Mouse (Mus musculus) lung, embryonic 14.5 days (tissue): Measurements from ENCODE around the gene Twnk. TPM values are rescaled to one million over a fixed set of nuclear protein-coding genes. Genes with fewer than 3 reads are reported as not detected.
A peak's percentile ranks its signal among the peaks of the same experiment; 100 is the strongest.
"Not testable (repeated sequence)": the region's sequence is repeated elsewhere in the genome, so short reads cannot be mapped to it uniquely, and the experiment has no call there.

Experiments used
- ATAC-seq: fragments of 200-750 bp; cut with Nextera tagmentation; 2 replicates; pipeline ENCODE4 v1.8.0; 2017; ENCODE audit warnings: mild to moderate bottlenecking, moderate TSS enrichment, moderate library complexity; ENCODE audit not compliant: insufficient read depth
- DNase-seq: peaks from one replicate; pipeline ENCODE4 v3.0.0-alpha.2; 2015
- H3K27ac ChIP-seq: fragments of 300-500 bp; sonication (generic); 2 replicates; pipeline ENCODE4 v1.5.1; 2014; ENCODE audit warnings: low read depth, mild to moderate bottlenecking, moderate library complexity
- H3K27me3 ChIP-seq: fragments of 300-500 bp; sonication (generic); 2 replicates; pipeline ENCODE4 v1.6.1; 2014; ENCODE audit warnings: low read length, control low read depth; ENCODE audit not compliant: insufficient read depth
- H3K36me3 ChIP-seq: fragments of 300-500 bp; sonication (generic); 2 replicates; pipeline ENCODE4 v1.6.1; 2014; ENCODE audit warnings: control low read depth; ENCODE audit not compliant: insufficient read depth
- H3K4me1 ChIP-seq: fragments of 300-500 bp; sonication (generic); 2 replicates; pipeline ENCODE4 v1.6.1; 2014; ENCODE audit warnings: antibody characterized with exemption, control low read depth; ENCODE audit not compliant: insufficient read depth
- H3K4me2 ChIP-seq: fragments of 300-500 bp; sonication (generic); 2 replicates; pipeline ENCODE4 v1.6.1; 2014; ENCODE audit warnings: mild to moderate bottlenecking
- H3K4me3 ChIP-seq: fragments of 300-500 bp; sonication (generic); 2 replicates; pipeline ENCODE4 v1.5.1; 2014; ENCODE audit warnings: low read depth, low read length
- H3K9ac ChIP-seq: fragments of 300-500 bp; sonication (generic); 2 replicates; pipeline ENCODE4 v1.6.1; 2014
- H3K9me3 ChIP-seq: fragments of 300-500 bp; sonication (generic); 2 replicates; pipeline ENCODE4 v1.6.1; 2016; ENCODE audit warnings: low read depth, low read length, control low read depth
- CTCF ChIP-seq: IDR thresholded peaks from 2 replicates; pipeline ENCODE4 v1.5.1; 2016; ENCODE audit warnings: antibody characterized with exemption, low read depth
- WGBS: fragments of 180-500 bp; shearing (Covaris S2); extraction: QIAGEN DNeasy Blood & Tissue Kit; methylation state at CpG from one replicate; pipeline ENCODE4 v1.1.7; 2014; 5-methylcytosine and 5-hydroxymethylcytosine counted together
- polyA plus RNA-seq: library from polyadenylated mRNA; unstranded; fragments of >200 nt; fragmentation: Nextera tagmentation; extraction: Ambion mirVana; gene quantifications from 2 replicates; pipeline ENCODE4 v1.2.1, GENCODE M21; 2014

Twnk gene
- polyA plus RNA-seq, 1 experiment from 2014 or later, result 14.8 TPM

DNA sequence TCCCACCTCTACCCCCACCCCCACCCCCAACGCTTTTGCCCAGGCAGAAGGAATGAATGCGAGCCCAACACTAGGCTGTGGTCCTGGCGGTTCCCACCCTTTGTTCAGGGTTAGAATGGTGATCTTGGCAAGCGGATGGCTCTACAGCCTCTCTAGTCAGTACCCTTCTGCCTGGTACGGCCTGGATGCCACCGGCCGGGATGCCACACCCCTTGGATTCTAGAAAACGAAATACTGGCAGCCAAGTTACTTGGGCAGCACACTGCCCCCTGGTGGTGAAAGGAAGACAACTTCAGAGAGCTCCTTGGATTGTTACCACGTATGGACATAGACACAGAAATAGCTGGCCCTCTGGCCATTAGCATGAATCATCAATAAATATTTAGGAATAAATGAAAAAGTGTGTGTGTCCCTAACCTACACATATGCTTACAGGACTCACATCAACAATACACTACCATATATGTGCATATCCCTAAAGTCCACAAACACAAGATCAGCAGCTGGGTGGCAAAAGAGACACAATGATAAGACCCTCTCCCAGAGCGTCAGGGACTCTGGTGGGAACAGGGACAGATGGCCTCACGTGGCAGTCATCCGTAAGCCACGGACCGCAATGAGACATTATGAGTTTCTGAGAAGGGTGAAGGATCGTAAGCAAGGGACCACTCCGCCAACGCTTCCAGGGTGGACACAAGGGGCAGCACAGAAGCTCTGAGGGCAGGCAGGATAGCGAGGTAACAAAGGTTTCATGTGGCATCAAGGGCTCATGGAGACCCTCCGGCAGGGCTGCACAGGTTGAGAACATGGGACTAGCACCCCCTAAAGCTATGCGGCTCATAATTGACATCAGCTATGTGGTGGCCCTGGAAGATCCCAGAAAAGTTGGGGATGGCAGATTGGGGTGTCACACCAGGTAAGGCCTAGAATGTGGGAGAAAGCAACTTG lies 25.6 kb downstream of the Twnk start:
- 0 out of 2 replicates have a peak, but pooled peaks cover 6% of the 10 kb centered on the region for H3K4me1 ChIP-seq
- ATAC-seq, result peak; percentile 19; the same call in 1 of the 2 replicates
- no peak overlapping the region for H3K9ac ChIP-seq

DNA sequence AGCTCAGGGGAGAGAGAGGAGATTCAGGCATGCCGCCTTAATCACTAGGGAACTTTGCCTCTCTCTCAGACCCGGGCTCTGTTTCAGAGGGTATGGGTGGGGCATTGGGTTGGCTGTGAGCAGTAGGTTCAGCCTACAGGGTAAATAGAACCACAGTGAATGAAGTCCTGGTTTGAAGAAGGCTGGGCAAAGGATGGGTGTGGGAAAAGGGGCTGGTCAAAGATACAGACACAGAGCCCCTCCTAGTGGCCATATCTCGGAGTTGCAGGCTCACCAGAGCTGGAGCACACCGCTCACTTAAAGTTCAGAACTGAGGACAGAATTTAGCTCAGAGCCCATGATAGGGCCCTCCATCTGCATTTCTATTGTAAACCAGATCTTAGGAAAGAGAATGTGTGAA lies 26.3 kb downstream of the Twnk start:
- no peak overlapping the region for H3K27ac ChIP-seq
- DNase-seq (peak; percentile 94), ATAC-seq (peak; percentile 50)
- WGBS, result 20% methylated on average over 4 of the region's 4 CpGs
- H3K4me2 ChIP-seq, result no peak overlapping the region
- no peaks in the 10 kb centered on the region for H3K27me3 ChIP-seq
- peak; percentile 91 for TF ChIP-seq CTCF
- peaks cover 18% of the 10 kb centered on the region for H3K36me3 ChIP-seq
- 0 out of 2 replicates have a peak, but pooled peaks cover 6% of the 10 kb centered on the region for H3K4me1 ChIP-seq
- no peak overlapping the region for H3K4me3 ChIP-seq
- no peak overlapping the region for H3K9ac ChIP-seq
- H3K9me3 ChIP-seq, result no peaks in the 10 kb centered on the region

More for the DNA sequence above, 25.6 kb downstream of the Twnk start:
- no peak overlapping the region for H3K27ac ChIP-seq
- no peak overlapping the region for H3K4me3 ChIP-seq
- 38% methylated on average over 20 of the region's 20 CpGs for WGBS
- peak; percentile 92 for TF ChIP-seq CTCF
- peak overlapping the region; percentile 55 for H3K4me2 ChIP-seq
- DNase-seq, result peak; percentile 97
- peaks cover 25% of the 10 kb centered on the region for H3K36me3 ChIP-seq
- no peaks in the 10 kb centered on the region for H3K9me3 ChIP-seq
- no peaks in the 10 kb centered on the region for H3K27me3 ChIP-seq

DNA sequence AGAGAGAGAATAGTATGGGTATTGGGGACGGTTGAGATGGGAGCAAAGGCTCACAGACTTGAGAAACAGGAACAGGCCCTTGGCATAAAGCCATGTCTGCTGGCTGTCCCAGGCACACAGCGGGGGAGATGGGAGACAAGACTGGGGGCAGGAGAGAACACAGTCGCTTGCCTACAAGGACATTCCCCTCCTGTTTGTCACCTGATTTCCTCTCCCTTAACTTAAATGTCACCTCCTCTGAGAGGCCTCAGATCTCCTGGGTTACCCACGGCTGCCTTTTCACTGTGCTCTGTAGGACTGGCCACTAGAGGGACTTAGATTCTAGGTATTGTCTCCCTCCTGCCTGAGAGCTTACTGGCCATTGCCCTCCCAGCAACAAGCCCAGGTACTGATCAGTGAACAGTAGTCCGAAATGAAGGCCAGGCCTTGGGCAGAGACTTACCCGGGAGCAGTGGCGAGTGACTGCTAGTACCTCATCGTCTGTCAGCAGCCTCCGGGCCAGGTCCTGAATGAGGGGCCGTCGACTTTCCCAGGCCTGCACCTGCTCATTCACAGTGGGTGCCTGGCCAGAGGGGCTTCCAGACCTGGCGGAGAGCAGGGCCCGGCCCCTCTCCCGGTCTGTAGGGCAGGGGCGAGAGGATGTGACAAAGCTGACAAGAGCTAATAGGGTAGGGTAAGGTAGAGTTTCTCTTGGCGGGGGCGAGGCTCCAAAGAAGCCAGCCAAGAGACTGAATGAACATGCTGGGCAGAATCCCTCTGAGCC lies 27.3 kb downstream of the Twnk start:
- peak; percentile 63 for TF ChIP-seq CTCF
- Histone ChIP-seq H3K27ac (no peak overlapping the region), H3K27me3 (no peaks in the 10 kb centered on the region), H3K9me3 (no peaks in the 10 kb centered on the region), H3K4me1 (0 out of 2 replicates have a peak, but pooled peaks cover 6% of the 10 kb centered on the region), H3K9ac (no peak overlapping the region; the same call in 1 of the 2 replicates), H3K4me2 (no peak overlapping the region; the same call in 1 of the 2 replicates), H3K36me3 (peaks cover 10% of the 10 kb centered on the region), H3K4me3 (no peak overlapping the region)
- ATAC-seq (no peak), DNase-seq (peak; percentile 73)
- WGBS, result 51% methylated on average over 17 of the region's 17 CpGs

DNA sequence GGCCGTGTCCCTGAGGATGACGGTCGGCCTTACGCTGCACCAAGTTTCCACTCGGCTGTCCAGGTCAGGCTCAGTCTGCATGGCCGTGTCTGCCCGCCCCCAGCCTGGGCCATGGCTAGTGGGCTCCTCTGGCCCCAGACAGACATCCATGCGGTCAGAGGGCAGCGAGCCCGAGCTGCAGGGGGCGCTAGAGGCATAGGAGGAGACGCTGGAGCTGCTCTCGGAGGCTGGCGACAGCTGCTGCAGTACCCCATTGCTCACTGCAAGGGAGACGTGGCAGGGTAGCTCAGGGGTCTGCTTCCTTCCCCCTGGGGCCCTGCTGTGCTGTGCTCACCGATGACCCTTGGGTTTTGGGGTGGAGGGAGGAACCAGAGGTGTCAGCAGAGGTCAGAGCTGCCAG lies 31.4 kb downstream of the Twnk start:
- TF ChIP-seq CTCF, result peak; percentile 59
- H3K36me3 ChIP-seq, result no peaks in the 10 kb centered on the region
- H3K27ac ChIP-seq, result no peak overlapping the region
- H3K4me1 ChIP-seq, result 0 out of 2 replicates have a peak, but pooled peaks cover 3% of the 10 kb centered on the region
- no peak overlapping the region for H3K9ac ChIP-seq
- H3K9me3 ChIP-seq, result no peaks in the 10 kb centered on the region
- peaks cover 19% of the 10 kb centered on the region for H3K27me3 ChIP-seq
- DNase-seq (peak; percentile 49), ATAC-seq (no peak; the same call in 1 of the 2 replicates)
- no peak overlapping the region for H3K4me2 ChIP-seq
- 26% methylated on average over 16 of the region's 16 CpGs for WGBS
- no peak overlapping the region for H3K4me3 ChIP-seq

DNA sequence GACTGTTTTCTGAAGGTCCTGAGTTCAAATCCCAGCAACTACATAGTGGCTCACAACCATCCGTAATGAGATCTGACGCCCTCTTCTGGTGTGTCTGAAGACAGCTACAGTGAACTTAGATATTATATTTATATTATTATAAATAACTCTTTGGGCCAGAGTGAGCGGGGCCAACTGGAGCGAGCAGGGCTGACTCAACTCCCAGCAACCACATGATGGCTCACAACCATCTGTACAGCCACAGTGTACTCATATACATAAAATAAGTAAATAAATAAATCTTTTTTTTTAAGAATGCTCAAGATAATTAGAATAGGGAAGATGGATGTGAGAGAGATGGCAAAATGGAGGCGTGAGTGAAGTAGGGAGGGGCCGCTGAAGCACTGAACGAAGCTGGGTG lies 32.7 kb downstream of the Twnk start:
- not testable (repeated sequence) for H3K4me1 ChIP-seq, H3K9ac ChIP-seq, H3K36me3 ChIP-seq, H3K27ac ChIP-seq, ATAC-seq, H3K4me3 ChIP-seq, H3K9me3 ChIP-seq, DNase-seq, H3K4me2 ChIP-seq
- WGBS, result 75% methylated on average over 7 of the region's 7 CpGs
- peaks cover 20% of the 10 kb centered on the region for H3K27me3 ChIP-seq

DNA sequence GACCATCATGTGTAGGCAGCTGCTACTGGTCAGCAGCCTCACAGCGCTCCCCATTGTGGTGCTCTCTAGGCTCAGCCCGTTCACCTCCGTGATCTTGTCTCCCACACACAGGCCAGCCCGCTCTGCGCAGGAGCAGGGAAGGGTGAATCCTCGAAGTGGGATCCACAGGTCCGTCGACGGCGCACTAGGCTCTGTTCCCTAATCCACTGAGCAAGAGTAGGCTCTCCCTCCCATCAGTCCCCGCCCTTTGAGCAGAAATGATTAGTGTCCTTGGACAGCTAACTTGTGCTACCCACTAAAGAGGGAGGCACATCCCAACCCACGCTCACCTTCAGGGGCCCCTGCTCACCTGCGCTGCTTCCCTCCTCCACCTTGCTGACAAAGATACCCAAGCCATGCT lies 34.8 kb downstream of the Twnk start:
- Histone ChIP-seq H3K4me1 (no peaks in the 10 kb centered on the region), H3K27ac (no peak overlapping the region), H3K36me3 (no peaks in the 10 kb centered on the region), H3K9ac (no peak overlapping the region), H3K9me3 (no peaks in the 10 kb centered on the region), H3K4me3 (no peak overlapping the region), H3K27me3 (peaks cover 35% of the 10 kb centered on the region), H3K4me2 (no peak overlapping the region)
- ATAC-seq (no peak), DNase-seq (no peak)
- WGBS, result 48% methylated on average over 13 of the region's 13 CpGs
- no peak for TF ChIP-seq CTCF
